Mouse (Mus musculus) heart, adult 2 months (tissue): ENCODE data around the gene Syngap1. TPM values are rescaled to one million over a fixed set of nuclear protein-coding genes. Genes with fewer than 3 reads are reported as not detected.

Experiments used
- DNase-seq, 2 experiments: peaks; one replicate each; pipeline ENCODE4 v3.0.0; 2021
- H3K27ac ChIP-seq: fragments of 200-600 bp; 2 replicates; pipeline ENCODE4 v1.8.1; 2022
- H3K27me3 ChIP-seq: fragments of 200-500 bp; 2 replicates; pipeline ENCODE4 v1.6.1; 2012; ENCODE audit warnings: mild to moderate bottlenecking, low read length, inconsistent platforms, mixed read lengths; ENCODE audit not compliant: control insufficient read depth, insufficient read depth
- H3K36me3 ChIP-seq: fragments of 200-500 bp; 2 replicates; pipeline ENCODE4 v1.6.1; 2012; ENCODE audit warnings: low read length, inconsistent platforms; ENCODE audit not compliant: control insufficient read depth, insufficient read depth
- H3K4me1 ChIP-seq: fragments of 200-500 bp; 2 replicates; pipeline ENCODE4 v1.6.1; 2011; ENCODE audit warnings: low read length; ENCODE audit not compliant: control insufficient read depth, insufficient read depth
- H3K4me3 ChIP-seq: fragments of 200-600 bp; 2 replicates; pipeline ENCODE4 v1.8.1; 2022
- H3K79me2 ChIP-seq: fragments of 200-500 bp; replicated peaks from 2 replicates; pipeline ENCODE4 v1.6.1; 2012; ENCODE audit warnings: mild to moderate bottlenecking, inconsistent platforms, low read length, moderate library complexity, mixed read lengths; ENCODE audit not compliant: control insufficient read depth, insufficient read depth
- H3K9ac ChIP-seq: fragments of 200-500 bp; 2 replicates; pipeline ENCODE4 v1.6.1; 2012; ENCODE audit warnings: low read depth, mild to moderate bottlenecking, control low read depth, inconsistent platforms, low read length, mixed read lengths
- CTCF ChIP-seq: fragments of 200-600 bp; IDR thresholded peaks from 2 replicates; pipeline ENCODE4 v1.8.1; 2022; ENCODE audit warnings: antibody characterized with exemption, mild to moderate bottlenecking, moderate library complexity
- EP300 ChIP-seq: fragments of 200-500 bp; IDR thresholded peaks from 2 replicates; pipeline ENCODE4 v1.6.1; 2011; ENCODE audit warnings: low read depth, low read length, control low read depth; ENCODE audit not compliant: insufficient read depth
- POLR2A ChIP-seq: fragments of 200-500 bp; IDR thresholded peaks from 2 replicates; pipeline ENCODE4 v1.6.1; 2011; ENCODE audit warnings: mild to moderate bottlenecking, low read depth, low read length, control low read depth; ENCODE audit not compliant: insufficient read depth
- WGBS: fragments of 180-500 bp; shearing (Covaris S2); methylation state at CpG from one replicate; pipeline ENCODE4 v1.1.7; 2018; 5-methylcytosine and 5-hydroxymethylcytosine counted together
- intact Hi-C: fragments of 180-260 bp; cut with DNase I; formaldehyde crosslinking; loops from one replicate; pipeline ENCODE4 v1.15.1; 2025
- polyA plus RNA-seq: library from polyadenylated mRNA; depleted of rRNA; stranded (reverse); fragments of >200 nt; gene quantifications from 2 replicates; pipeline ENCODE4 v1.2.3, GENCODE M21; 2012
- total RNA-seq, 2 experiments: library from RNA; stranded (reverse); gene quantifications; 2 replicates each; pipeline ENCODE4 v1.2.3; 2021

Gene Syngap1
- total and polyA plus RNA-seq, 3 experiments, result 4.1 to 9.0 (median 4.2) TPM

GRCm38 (mm10) chr17:27005644-27006043 lies 64.6 kb downstream of the Syngap1 start:
- Histone ChIP-seq H3K4me3 (no peak overlapping the region), H3K9ac (no peak overlapping the region), H3K27me3 (no peaks in the 10 kb centered on the region), H3K36me3 (no peaks in the 10 kb centered on the region), H3K27ac (no peak overlapping the region), H3K79me2 (no peaks in the 10 kb centered on the region), H3K4me1 (no peaks in the 10 kb centered on the region)
- no peak for TF ChIP-seq CTCF
- no peak for TF ChIP-seq EP300
- TF ChIP-seq POLR2A, result no peak
- no peak for DNase-seq
- WGBS, result 34% methylated on average over 11 of the region's 11 CpGs
- intact Hi-C loops, result loop anchor here (2.0 kb wide), 1 partner anchor 21 kb away; no protein-coding TSS in a partner anchor

GRCm38 (mm10) chr17:27008277-27008676 lies 67.2 kb downstream of the Syngap1 start:
- H3K36me3 ChIP-seq, result no peaks in the 10 kb centered on the region
- DNase-seq, result no peak
- H3K4me3 ChIP-seq, result no peak overlapping the region
- no peaks in the 10 kb centered on the region for H3K79me2 ChIP-seq
- H3K27ac ChIP-seq, result no peak overlapping the region
- intact Hi-C loops, result no loop called here
- H3K27me3 ChIP-seq, result no peaks in the 10 kb centered on the region
- WGBS, result 66% methylated on average over 2 of the region's 2 CpGs
- H3K9ac ChIP-seq, result no peak overlapping the region
- TF ChIP-seq CTCF (no peak), EP300 (no peak), POLR2A (no peak)
- H3K4me1 ChIP-seq, result no peaks in the 10 kb centered on the region

GRCm38 (mm10) chr17:27011167-27011566 lies 70.1 kb downstream of the Syngap1 start:
- TF ChIP-seq EP300 (no peak), CTCF (no peak), POLR2A (no peak)
- Histone ChIP-seq H3K4me3 (no peak overlapping the region), H3K9ac (no peak overlapping the region), H3K27ac (no peak overlapping the region), H3K79me2 (no peaks in the 10 kb centered on the region), H3K27me3 (no peaks in the 10 kb centered on the region), H3K4me1 (no peaks in the 10 kb centered on the region), H3K36me3 (no peaks in the 10 kb centered on the region)
- WGBS, result 86% methylated on average over 10 of the region's 10 CpGs
- DNase-seq, result no peak
- intact Hi-C loops, result no loop called here

- TF ChIP-seq POLR2A, result no peak
- no peak for TF ChIP-seq EP300
- TF ChIP-seq CTCF, result no peak
- Histone ChIP-seq H3K9ac (no peak overlapping the region), H3K79me2 (no peaks in the 10 kb centered on the region), H3K36me3 (no peaks in the 10 kb centered on the region), H3K4me3 (no peak overlapping the region), H3K4me1 (no peaks in the 10 kb centered on the region), H3K27me3 (no peaks in the 10 kb centered on the region), H3K27ac (no peak overlapping the region)
- intact Hi-C loops, result no loop called here
- DNase-seq, result peak in 1 of 2 experiments; percentile 49
- 49% methylated on average over 14 of the region's 14 CpGs for WGBS
Observed at GRCm38 (mm10) chr17:27011998-27012672, 71.1 kb downstream of the Syngap1 start.

GRCm38 (mm10) chr17:27012909-27013308 lies 71.9 kb downstream of the Syngap1 start:
- WGBS, result 41% methylated on average over 6 of the region's 6 CpGs
- no peaks in the 10 kb centered on the region for H3K79me2 ChIP-seq
- intact Hi-C loops, result no loop called here
- H3K4me3 ChIP-seq, result no peak overlapping the region
- H3K4me1 ChIP-seq, result peaks cover 2% of the 10 kb centered on the region; the same call in 1 of the 2 replicates
- no peak for TF ChIP-seq POLR2A
- no peak for TF ChIP-seq CTCF
- TF ChIP-seq EP300, result no peak
- no peak overlapping the region for H3K27ac ChIP-seq
- no peak for DNase-seq
- H3K27me3 ChIP-seq, result no peaks in the 10 kb centered on the region
- H3K9ac ChIP-seq, result no peak overlapping the region
- H3K36me3 ChIP-seq, result no peaks in the 10 kb centered on the region
